In genomic region chr11:78175771-78176401, GRCm38 (mm10) we compare ENCODE assay signal across 8 mouse cellular contexts. TPM values are rescaled to one million over a fixed set of nuclear protein-coding genes. Genes with fewer than 3 reads are reported as not detected.
DNase-seq lines count a peak whose midpoint lies in the region; ATAC-seq and TF ChIP-seq lines count a peak whose summit lies in the region.

No protein-coding gene starts in this region.

- TF ChIP-seq CTCF in G1E (IDR thresholded peaks at IDR 0.05; ENCODE audit: low read depth, low read length), result no peak

- no peaks in the 10 kb centered on the region for H3K79me2 ChIP-seq in macrophage (ENCODE audit: inconsistent target)

- peak overlapping the region; percentile 98 for H3K27ac ChIP-seq in heart, embryonic 15.5 days
- H3K27ac ChIP-seq in forebrain, embryonic 14.5 days (ENCODE audit: low read depth, low read length), result no peak overlapping the region; the same call in 1 of the 2 replicates
- H3K27ac ChIP-seq in macrophage, result peak overlapping the region; percentile 77

- peak overlapping the region; percentile 63 for H3K9ac ChIP-seq in heart, embryonic 15.5 days
- no peak overlapping the region for H3K9ac ChIP-seq in forebrain, embryonic 14.5 days (ENCODE audit: low read length)

- peaks cover 40% of the 10 kb centered on the region for H3K4me1 ChIP-seq in heart, embryonic 15.5 days (replicated peaks)
- H3K4me1 ChIP-seq in G1E (ENCODE audit: insufficient read depth, low read depth, low read length), result peaks cover 81% of the 10 kb centered on the region
- peaks cover 16% of the 10 kb centered on the region for H3K4me1 ChIP-seq in forebrain, embryonic 14.5 days (ENCODE audit: control insufficient read depth, insufficient read depth, low read length)

- WGBS in heart, embryonic 15.5 days, result under 1% methylated on average over 9 of the region's 10 CpGs
- 4% methylated on average over 9 of the region's 10 CpGs for WGBS in forebrain, embryonic 14.5 days
- under 1% methylated on average over 9 of the region's 10 CpGs for WGBS in macrophage (ENCODE audit: missing documents)

- peak overlapping the region; percentile 96 for H3K4me2 ChIP-seq in heart, embryonic 15.5 days
- peak overlapping the region; percentile 89 for H3K4me2 ChIP-seq in forebrain, embryonic 14.5 days (ENCODE audit: low read length)

- no peak for ATAC-seq in heart, embryonic 15.5 days (replicated peaks; ENCODE audit: insufficient number of reproducible peaks, insufficient read depth, low FRiP score, low read depth)
- ATAC-seq in G1E (ENCODE audit: extremely low read depth, insufficient number of reproducible peaks, low FRiP score, poor library complexity, severe bottlenecking), result no peak; the same call in 1 of the 2 replicates
- ATAC-seq in forebrain, embryonic 14.5 days, result no peak
- ATAC-seq in granulocyte monocyte progenitor cell, adult 5-6 weeks (replicated peaks; ENCODE audit: poor library complexity, severe bottlenecking), result no peak

- H3K9me3 ChIP-seq in heart, embryonic 15.5 days (replicated peaks), result no peaks in the 10 kb centered on the region
- 0 out of 2 replicates have a peak, but pooled peaks cover 2% of the 10 kb centered on the region for H3K9me3 ChIP-seq in G1E (replicated peaks)
- no peaks in the 10 kb centered on the region for H3K9me3 ChIP-seq in forebrain, embryonic 14.5 days (replicated peaks; ENCODE audit: control insufficient read depth, low read length)

- peaks cover 15% of the 10 kb centered on the region for H3K36me3 ChIP-seq in heart, embryonic 15.5 days
- peaks cover 47% of the 10 kb centered on the region for H3K36me3 ChIP-seq in G1E (replicated peaks)
- peaks cover 18% of the 10 kb centered on the region for H3K36me3 ChIP-seq in forebrain, embryonic 14.5 days (ENCODE audit: control insufficient read depth, insufficient read depth, low read length)
- peaks cover 8% of the 10 kb centered on the region; the same call in 1 of the 2 replicates for H3K36me3 ChIP-seq in macrophage (ENCODE audit: inconsistent target)

- peak overlapping the region; percentile 75 for H3K4me3 ChIP-seq in heart, embryonic 15.5 days
- H3K4me3 ChIP-seq in G1E (ENCODE audit: low read depth, low read length), result peak overlapping the region; percentile 89
- peak overlapping the region; percentile 44 for H3K4me3 ChIP-seq in forebrain, embryonic 14.5 days (ENCODE audit: low read depth, low read length)
- H3K4me3 ChIP-seq in macrophage (ENCODE audit: inconsistent target), result peak overlapping the region; percentile 69

- no peaks in the 10 kb centered on the region for H3K27me3 ChIP-seq in heart, embryonic 15.5 days
- H3K27me3 ChIP-seq in G1E (ENCODE audit: insufficient read depth, low read length), result no peaks in the 10 kb centered on the region
- no peaks in the 10 kb centered on the region for H3K27me3 ChIP-seq in forebrain, embryonic 14.5 days (replicated peaks; ENCODE audit: control insufficient read depth, insufficient read depth, low read length)

- no peak for DNase-seq in heart, adult 18-20 months
- no peak for DNase-seq in G1E (ENCODE audit: low spot score)
- DNase-seq in forebrain, embryonic 14.5 days (ENCODE audit: low spot score), result peak; percentile 22
- DNase-seq in right cerebral cortex, postnatal 10 days (ENCODE audit: low spot score in 2 of 2), result no peak
- no peak for DNase-seq in spleen, postnatal 10 days (ENCODE audit: low spot score in 2 of 2)

RNA-seq across cellular contexts. Expression of gene Nek8, which starts 0.6 kb away (rescaled TPM):
- polyA plus RNA-seq in heart, embryonic 15.5 days (2015; fragmentation: Nextera tagmentation; extraction: Ambion mirVana), result 12.4 and 17.3 TPM in 2 replicates
- total RNA-seq in heart, adult 18-20 months (2021), result 1 to 10 TPM; 1.7 to 2.6 TPM
- 7.8 and 14.8 TPM in 2 replicates for total RNA-seq in G1E (2014; fragmentation: Nextera tagmentation)
- 7.8 and 9.9 TPM in 2 replicates for total RNA-seq in G1E (2017)
- polyA plus RNA-seq in G1E (2012), result 7.3 and 8.5 TPM in 2 replicates
- polyA plus RNA-seq in forebrain, embryonic 14.5 days (2014; fragmentation: Nextera tagmentation; extraction: Ambion mirVana), result 4.6 and 5.5 TPM in 2 replicates
- 1 to 10 TPM; 1.5 to 9.9 (median 3.2) TPM for total RNA-seq in macrophage (2018; cell fraction: chromatin; rRNA removed)
- 1 to 10 TPM in 12 of 26 experiments, under 1 TPM in 14; 0.55 to 1.6 (median 0.95) TPM for total RNA-seq in macrophage (2018; cell fraction: cytosol; rRNA removed)
- 1 to 10 TPM in 24 of 26 experiments, under 1 TPM in 2; 0.47 to 9.1 (median 2.0) TPM for total RNA-seq in macrophage (2018; cell fraction: nucleus; rRNA removed)
- polyA plus RNA-seq in macrophage (2018), result 0.89 to 2.2 TPM (median 1.7 TPM) in 3 replicates
- 3.5 and 14.4 TPM in 2 replicates for total RNA-seq in granulocyte monocyte progenitor cell, adult 5-6 weeks (2014; fragmentation: Nextera tagmentation)
- 5.8 and 6.1 TPM in 2 replicates for total RNA-seq in granulocyte monocyte progenitor cell, adult 5-6 weeks (2017)

RNA-seq across cellular contexts. Expression of gene Tlcd1, which starts 0.6 kb away (rescaled TPM):
- polyA plus RNA-seq in heart, embryonic 15.5 days (2015; fragmentation: Nextera tagmentation; extraction: Ambion mirVana), result 13.5 and 14.2 TPM in 2 replicates
- total RNA-seq in heart, adult 18-20 months (2021), result 10 to 100 TPM in 1 of 2 experiments, 1 to 10 TPM in 1; 3.2 to 10.6 TPM
- 14.7 and 15.5 TPM in 2 replicates for total RNA-seq in G1E (2014; fragmentation: Nextera tagmentation)
- total RNA-seq in G1E (2017), result 6.7 TPM in 2 replicates
- 47.8 and 59.3 TPM in 2 replicates for polyA plus RNA-seq in G1E (2012)
- 4.4 and 4.5 TPM in 2 replicates for polyA plus RNA-seq in forebrain, embryonic 14.5 days (2014; fragmentation: Nextera tagmentation; extraction: Ambion mirVana)
- 10 to 100 TPM in 1 of 26 experiments, 1 to 10 TPM in 25; 1.3 to 10.0 (median 5.1) TPM for total RNA-seq in macrophage (2018; cell fraction: chromatin; rRNA removed)
- total RNA-seq in macrophage (2018; cell fraction: cytosol; rRNA removed), result 1 to 10 TPM in 3 of 26 experiments, under 1 TPM in 23; 0.09 to 1.3 (median 0.41) TPM
- 1 to 10 TPM; 1.4 to 9.8 (median 3.1) TPM for total RNA-seq in macrophage (2018; cell fraction: nucleus; rRNA removed)
- 0.76 to 1.4 TPM (median 1.1 TPM) in 3 replicates for polyA plus RNA-seq in macrophage (2018)
- total RNA-seq in granulocyte monocyte progenitor cell, adult 5-6 weeks (2014; fragmentation: Nextera tagmentation), result 1.1 and 3.5 TPM in 2 replicates
- 2.9 and 4.1 TPM in 2 replicates for total RNA-seq in granulocyte monocyte progenitor cell, adult 5-6 weeks (2017)

RNA-seq across cellular contexts. Expression of gene Rpl23a, which starts 7.5 kb away (rescaled TPM):
- 717 and 816 TPM in 2 replicates for polyA plus RNA-seq in heart, embryonic 15.5 days (2015; fragmentation: Nextera tagmentation; extraction: Ambion mirVana)
- total RNA-seq in heart, adult 18-20 months (2021), result 100 to 1,000 TPM; 866 to 935 TPM
- total RNA-seq in G1E (2014; fragmentation: Nextera tagmentation), result 1,467 and 1,695 TPM in 2 replicates
- 2,502 and 2,557 TPM in 2 replicates for total RNA-seq in G1E (2017)
- 844 and 2,130 TPM in 2 replicates for polyA plus RNA-seq in G1E (2012)
- polyA plus RNA-seq in forebrain, embryonic 14.5 days (2014; fragmentation: Nextera tagmentation; extraction: Ambion mirVana), result 1,011 and 1,206 TPM in 2 replicates
- 100 to 1,000 TPM in 1 of 26 experiments, 10 to 100 TPM in 24, 1 to 10 TPM in 1; 9.7 to 338 (median 26.6) TPM for total RNA-seq in macrophage (2018; cell fraction: chromatin; rRNA removed)
- total RNA-seq in macrophage (2018; cell fraction: cytosol; rRNA removed), result 1,000 to 10,000 TPM in 18 of 26 experiments, 100 to 1,000 TPM in 8; 835 to 2,671 (median 1,320) TPM
- total RNA-seq in macrophage (2018; cell fraction: nucleus; rRNA removed), result 100 to 1,000 TPM in 25 of 26 experiments, 10 to 100 TPM in 1; 95.2 to 281 (median 157) TPM
- 1,342 to 2,240 TPM (median 1,907 TPM) in 3 replicates for polyA plus RNA-seq in macrophage (2018)
- 5,451 and 5,560 TPM in 2 replicates for total RNA-seq in granulocyte monocyte progenitor cell, adult 5-6 weeks (2014; fragmentation: Nextera tagmentation)
- total RNA-seq in granulocyte monocyte progenitor cell, adult 5-6 weeks (2017), result 3,079 and 3,080 TPM in 2 replicates

RNA-seq across cellular contexts. Expression of gene Traf4, which starts 10.5 kb away (rescaled TPM):
- polyA plus RNA-seq in heart, embryonic 15.5 days (2015; fragmentation: Nextera tagmentation; extraction: Ambion mirVana), result 30.8 and 42.8 TPM in 2 replicates
- 1 to 10 TPM; 3.2 to 4.6 TPM for total RNA-seq in heart, adult 18-20 months (2021)
- total RNA-seq in G1E (2014; fragmentation: Nextera tagmentation), result 26.2 and 42.8 TPM in 2 replicates
- total RNA-seq in G1E (2017), result 7.0 and 9.2 TPM in 2 replicates
- 53.0 and 74.4 TPM in 2 replicates for polyA plus RNA-seq in G1E (2012)
- polyA plus RNA-seq in forebrain, embryonic 14.5 days (2014; fragmentation: Nextera tagmentation; extraction: Ambion mirVana), result 79.2 and 82.6 TPM in 2 replicates
- 1 to 10 TPM in 2 of 26 experiments, under 1 TPM in 10, not detected in 14; 0.12 to 4.0 (median 0.38) TPM for total RNA-seq in macrophage (2018; cell fraction: chromatin; rRNA removed)
- total RNA-seq in macrophage (2018; cell fraction: cytosol; rRNA removed), result under 1 TPM; 0.08 to 0.44 (median 0.20) TPM
- total RNA-seq in macrophage (2018; cell fraction: nucleus; rRNA removed), result 1 to 10 TPM in 1 of 26 experiments, under 1 TPM in 17, not detected in 8; 0.22 to 1.2 (median 0.33) TPM
- polyA plus RNA-seq in macrophage (2018), result 0.32 to 0.47 TPM (median 0.40 TPM) in 3 replicates
- total RNA-seq in granulocyte monocyte progenitor cell, adult 5-6 weeks (2014; fragmentation: Nextera tagmentation), result 4.9 and 7.3 TPM in 2 replicates
- 2.8 and 3.6 TPM in 2 replicates for total RNA-seq in granulocyte monocyte progenitor cell, adult 5-6 weeks (2017)

RNA-seq across cellular contexts. Expression of gene Rab34, which starts 12.3 kb away (rescaled TPM):
- 54.5 and 72.1 TPM in 2 replicates for polyA plus RNA-seq in heart, embryonic 15.5 days (2015; fragmentation: Nextera tagmentation; extraction: Ambion mirVana)
- total RNA-seq in heart, adult 18-20 months (2021), result 10 to 100 TPM in 1 of 2 experiments, 1 to 10 TPM in 1; 6.4 to 11.4 TPM
- total RNA-seq in G1E (2014; fragmentation: Nextera tagmentation) (0.60 TPM in 1 of 2 replicates, not detected in the other), G1E (2017) (not detected in 2 replicates)
- polyA plus RNA-seq in G1E (2012) (0.52 and 0.95 TPM in 2 replicates), macrophage (2018) (8.9 to 23.0 TPM (median 16.1 TPM) in 3 replicates)
- polyA plus RNA-seq in forebrain, embryonic 14.5 days (2014; fragmentation: Nextera tagmentation; extraction: Ambion mirVana), result 48.1 and 48.2 TPM in 2 replicates
- 10 to 100 TPM in 12 of 26 experiments, 1 to 10 TPM in 14; 3.0 to 27.1 (median 7.6) TPM for total RNA-seq in macrophage (2018; cell fraction: chromatin; rRNA removed)
- total RNA-seq in macrophage (2018; cell fraction: cytosol; rRNA removed), result 10 to 100 TPM in 13 of 26 experiments, 1 to 10 TPM in 13; 3.8 to 19.3 (median 10.0) TPM
- total RNA-seq in macrophage (2018; cell fraction: nucleus; rRNA removed), result 10 to 100 TPM in 9 of 26 experiments, 1 to 10 TPM in 15, under 1 TPM in 2; 0.62 to 23.2 (median 6.5) TPM
- total RNA-seq in granulocyte monocyte progenitor cell, adult 5-6 weeks (2014; fragmentation: Nextera tagmentation), result 6.1 and 7.2 TPM in 2 replicates
- total RNA-seq in granulocyte monocyte progenitor cell, adult 5-6 weeks (2017), result 1.5 and 3.6 TPM in 2 replicates
